Mouse (Mus musculus) urinary bladder, postnatal 14 days (tissue): Measurements from ENCODE around the gene Il18rap.
"Not testable (repeated sequence)": the region's sequence is repeated elsewhere in the genome, so short reads cannot be mapped to it uniquely, and the experiment has no call there.

Source experiments
- DNase-seq: peaks from one replicate; pipeline ENCODE4 v3.0.0; 2021; ENCODE audit warnings: low spot score

The Il18rap gene

DNA sequence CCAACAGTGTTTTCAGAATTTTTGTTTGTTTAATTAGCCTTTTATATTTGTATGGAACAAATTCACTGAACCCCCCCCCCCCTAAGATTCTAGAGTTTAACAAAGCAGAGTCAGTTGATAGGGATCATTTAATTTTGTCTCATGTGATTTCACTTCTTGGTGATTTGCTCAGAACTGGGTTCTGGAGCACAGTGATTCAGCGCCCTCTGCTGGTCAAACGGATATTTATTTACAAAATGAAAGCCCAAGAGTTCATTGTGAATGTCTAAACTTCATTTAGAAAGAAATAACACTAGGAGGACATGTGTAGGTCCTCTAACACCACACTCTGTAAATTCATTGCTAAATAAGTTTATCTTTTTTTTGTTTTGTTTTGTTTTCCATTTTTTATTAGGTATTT lies 29.5 kb downstream of the Il18rap start:
- DNase-seq: peak; percentile 69

DNA sequence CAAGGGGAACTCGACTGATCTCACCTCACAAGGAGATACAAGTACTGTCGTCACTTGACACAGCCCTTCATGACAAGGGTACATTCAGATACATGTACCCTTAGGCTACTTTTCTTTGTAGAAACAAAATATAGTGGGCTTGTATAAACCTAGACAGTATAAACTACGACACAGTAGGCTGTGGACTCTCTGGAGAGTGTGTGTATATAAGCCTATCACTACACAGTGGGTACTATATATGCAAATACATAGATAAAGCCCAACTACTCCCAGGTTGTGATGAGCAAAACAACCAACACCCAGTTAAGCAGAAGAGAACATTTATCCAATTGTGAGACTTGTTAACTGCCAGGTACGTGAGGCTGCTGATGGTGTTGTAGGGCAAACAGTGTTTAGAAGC lies 31.5 kb downstream of the Il18rap start:
- no peak for DNase-seq

DNA sequence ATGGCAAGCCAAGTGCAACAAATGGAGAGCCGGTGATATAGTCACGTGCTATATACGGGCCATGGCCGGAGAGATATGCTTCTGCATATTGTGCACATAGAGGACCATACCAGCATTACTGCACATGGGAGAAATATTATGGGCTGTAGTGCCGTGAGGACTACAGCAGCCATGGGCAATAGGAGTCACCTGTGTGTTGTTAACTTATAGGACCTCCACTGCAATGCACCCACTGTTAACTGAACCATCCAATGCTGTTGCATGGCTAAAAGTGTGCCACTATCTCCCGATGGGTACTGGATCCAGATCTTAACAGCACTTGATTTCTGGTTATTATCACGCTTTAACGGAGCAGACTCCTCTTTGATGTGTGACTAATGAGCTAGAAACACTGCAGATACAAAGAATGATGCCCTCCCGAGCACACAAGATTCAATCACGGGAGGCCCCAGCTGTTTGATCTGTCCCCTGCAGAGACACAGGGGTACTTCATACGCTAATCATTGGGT lies 32.0 kb downstream of the Il18rap start:
- no peak for DNase-seq

DNA sequence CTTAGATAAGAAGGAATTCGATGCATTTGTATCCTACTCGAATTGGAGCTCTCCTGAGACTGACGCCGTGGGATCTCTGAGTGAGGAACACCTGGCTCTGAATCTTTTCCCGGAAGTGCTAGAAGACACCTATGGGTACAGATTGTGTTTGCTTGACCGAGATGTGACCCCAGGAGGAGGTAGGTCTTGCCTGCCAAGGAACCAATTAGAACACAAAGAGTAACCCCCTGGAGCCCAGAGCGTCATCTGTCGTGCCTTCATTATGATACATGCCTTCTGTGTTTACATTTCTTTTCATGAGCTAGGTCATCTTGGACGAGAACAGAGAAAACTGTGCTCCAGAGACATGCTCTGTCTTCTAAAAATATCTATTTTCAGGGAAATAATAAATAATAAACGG lies 32.6 kb downstream of the Il18rap start:
- no peak for DNase-seq

DNA sequence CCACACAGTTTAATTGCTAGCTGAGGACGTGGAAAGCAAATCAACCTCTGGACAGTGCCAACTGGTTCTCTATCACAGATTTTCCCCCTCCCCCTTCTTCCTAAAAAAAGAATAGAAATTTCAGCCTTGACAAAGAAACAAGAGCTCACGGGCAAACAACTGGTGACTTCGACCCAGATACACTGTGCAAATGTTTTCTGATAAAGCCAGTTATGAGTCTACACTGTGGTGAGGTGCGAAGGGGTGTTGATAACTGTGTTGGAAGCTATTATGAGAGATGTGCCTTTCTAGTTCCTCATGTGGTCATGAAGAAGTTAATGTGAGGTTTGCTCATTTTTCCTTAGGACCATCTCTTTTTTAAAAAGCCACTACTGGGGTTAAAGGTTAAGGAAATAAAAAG lies 54.2 kb downstream of the Il18rap start:
- no peak for DNase-seq

DNA sequence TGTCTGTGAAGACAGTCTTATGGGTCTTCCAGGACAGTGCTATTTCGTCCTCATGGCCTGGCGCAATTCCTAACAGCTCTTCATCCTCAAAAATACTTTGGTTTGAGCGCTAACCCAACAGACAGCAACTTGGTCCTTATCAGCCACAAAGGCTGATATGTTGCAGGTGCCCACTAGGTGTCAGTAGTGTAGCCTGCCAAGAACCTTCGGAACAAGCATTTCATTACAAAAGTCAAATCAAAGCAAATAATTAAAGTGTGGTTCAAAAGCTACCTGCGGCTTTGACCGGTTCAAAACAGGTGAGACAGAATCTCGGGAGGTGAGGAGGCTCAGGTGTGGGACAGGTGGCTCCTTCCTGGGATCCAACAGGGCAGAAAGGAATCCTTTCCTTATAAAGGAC lies 64.6 kb downstream of the Il18rap start, which contains the start of gene Slc9a4:
TSS of gene Slc9a4 (plus strand) at position 298 of the 400 bp plus-strand sequence.
- peak; percentile 52 for DNase-seq

DNA sequence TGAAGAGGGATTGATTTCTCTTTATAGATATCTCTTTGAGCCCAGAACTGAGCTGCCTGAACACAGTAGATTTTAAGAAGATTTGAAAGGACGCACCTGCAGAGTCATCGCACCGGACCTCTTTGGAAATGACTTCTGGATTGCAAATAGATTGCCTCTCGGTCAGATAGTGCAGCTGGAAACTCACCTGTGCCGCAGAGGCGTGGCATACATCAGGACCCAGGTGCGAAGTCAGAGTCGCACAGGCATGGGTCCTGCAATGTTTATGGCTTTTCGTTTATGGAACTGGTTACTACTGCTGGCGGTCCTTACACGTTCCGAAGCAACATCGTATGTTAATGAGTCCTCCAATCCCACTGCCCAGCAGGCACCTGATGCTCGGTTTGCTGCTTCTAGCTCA lies 65.1 kb downstream of the Il18rap start:
- DNase-seq: no peak

DNA sequence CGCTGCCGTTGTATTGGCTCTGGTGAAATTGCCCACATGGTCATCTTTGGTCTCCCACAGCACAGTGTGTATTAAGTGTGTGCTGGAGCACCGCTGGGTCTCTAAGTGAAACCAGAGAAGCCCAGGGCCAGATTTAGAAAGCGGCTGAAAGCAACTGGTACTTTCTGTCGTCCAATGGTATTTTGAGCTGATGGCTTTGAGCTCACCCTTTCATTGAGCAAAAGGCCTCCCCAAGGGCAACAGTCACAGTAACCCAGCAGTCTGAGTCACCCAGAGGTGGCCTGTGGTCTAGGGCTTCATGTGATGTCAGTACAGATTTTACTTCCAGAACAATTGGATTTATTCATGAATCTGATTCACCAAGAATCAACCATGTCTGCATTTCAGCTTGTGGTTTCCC lies 71.6 kb downstream of the Il18rap start:
- DNase-seq: no peak

DNA sequence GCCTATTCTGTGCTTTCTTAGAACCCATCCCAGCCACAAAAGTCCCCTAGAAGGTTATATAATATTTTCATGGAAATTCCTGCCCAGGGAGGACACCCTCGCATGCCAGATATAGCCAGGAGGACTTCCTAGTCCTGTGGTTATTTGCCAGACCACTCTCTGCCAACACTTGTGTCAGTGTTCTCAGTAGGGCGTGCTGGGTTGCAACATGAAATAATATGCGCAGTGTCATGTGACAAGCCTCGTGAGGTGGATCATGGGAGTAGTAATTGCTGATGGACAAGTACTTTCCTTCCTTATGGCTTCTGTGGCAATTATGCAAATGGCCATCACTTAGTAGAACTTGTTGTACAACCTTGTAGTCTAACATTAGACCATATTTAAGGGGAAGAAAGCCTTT lies 75.8 kb downstream of the Il18rap start:
- DNase-seq: no peak

DNA sequence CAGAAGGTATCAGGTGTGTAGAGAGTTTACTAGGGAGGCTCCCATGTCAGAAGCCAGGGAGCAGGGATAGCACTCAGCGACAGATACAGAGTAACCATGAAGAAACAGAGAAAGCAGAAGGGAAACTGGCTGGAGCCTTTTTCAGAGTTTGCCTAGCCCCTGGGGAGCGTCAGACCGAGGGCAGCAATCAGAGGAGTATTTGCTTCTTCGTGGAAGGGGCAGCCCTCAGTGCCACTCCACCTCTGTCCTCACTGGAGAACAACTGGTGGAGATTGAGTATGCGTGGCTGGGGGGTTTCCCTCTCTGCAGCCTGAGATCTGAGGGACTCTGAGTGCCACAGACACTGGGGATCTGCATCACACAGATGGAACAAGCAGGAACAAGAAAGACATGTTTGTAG lies 82.7 kb downstream of the Il18rap start:
- no peak for DNase-seq

DNA sequence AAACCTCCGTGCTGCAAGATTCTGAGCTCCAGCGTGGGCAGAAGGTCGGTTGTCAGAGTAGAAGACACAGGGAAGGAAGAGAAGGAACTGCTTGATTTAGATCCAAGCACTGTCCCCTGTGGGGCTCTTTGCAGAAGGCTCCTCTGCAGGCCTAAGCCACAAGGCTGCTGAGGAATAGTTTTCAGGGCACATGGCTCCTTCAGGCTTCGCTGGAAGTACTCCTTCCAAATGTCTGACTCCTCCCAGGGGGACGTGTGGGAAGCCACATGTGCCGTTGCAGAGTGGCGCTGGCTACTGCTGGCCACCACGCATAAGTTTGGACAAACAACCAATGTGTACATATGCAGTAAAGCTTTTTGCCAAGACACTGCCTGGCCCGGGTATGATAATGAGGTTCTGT lies 84.5 kb downstream of the Il18rap start:
- DNase-seq: not testable (repeated sequence)

DNA sequence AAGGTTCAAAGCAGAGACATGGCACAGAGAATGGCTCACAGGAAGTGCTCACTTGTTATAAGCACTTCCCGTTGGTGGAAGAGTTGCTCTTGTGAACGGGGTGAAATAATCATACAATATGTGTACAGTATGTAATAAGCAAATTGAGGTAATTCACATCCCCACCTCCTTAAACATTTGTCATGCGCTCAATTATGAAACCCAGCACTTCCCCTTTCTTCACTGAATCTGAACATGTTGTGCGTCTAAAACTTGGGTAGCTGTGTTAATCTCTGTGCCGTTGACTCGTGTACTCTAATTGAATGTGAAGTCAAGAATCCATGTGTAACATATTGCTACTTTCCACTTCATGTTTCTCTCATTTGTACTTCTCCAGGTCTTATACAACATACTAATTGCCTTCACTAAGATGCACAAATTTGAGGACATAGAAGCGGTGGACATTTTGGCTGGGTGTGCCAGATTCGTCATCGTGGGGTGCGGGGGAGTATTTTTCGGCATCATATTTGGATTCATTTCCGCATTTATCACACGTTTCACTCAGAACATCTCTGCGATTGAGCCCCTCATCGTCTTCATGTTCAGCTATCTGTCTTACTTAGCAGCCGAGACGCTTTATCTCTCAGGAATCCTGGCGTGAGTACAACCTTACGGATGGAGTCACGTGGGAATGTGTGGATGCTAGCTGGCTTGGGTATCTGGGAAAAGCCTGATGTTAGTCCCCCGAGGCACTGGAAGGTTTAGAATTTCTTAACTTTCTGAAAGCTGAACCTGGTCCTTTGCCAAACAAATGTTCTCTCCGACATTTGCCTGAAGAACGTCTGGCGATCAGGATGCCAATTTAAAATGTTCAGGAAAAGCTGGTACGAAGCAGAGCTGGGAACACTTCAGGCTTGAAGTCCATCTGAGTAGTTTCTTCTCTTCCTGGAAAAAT lies 85.5 kb downstream of the Il18rap start:
- DNase-seq: no peak
